Mouse (Mus musculus) left cerebral cortex, adult 2 months (tissue): ENCODE data around the gene Ankmy2. TPM values are rescaled to one million over a fixed set of nuclear protein-coding genes. Genes with fewer than 3 reads are reported as not detected.

Source experiments
- DNase-seq, 2 experiments: peaks; one replicate each; pipeline ENCODE4 v3.0.0; 2021 to 2022; ENCODE audit warnings: low spot score in 2 of 2, mixed read lengths in 1 of 2; ENCODE audit errors: extremely low spot score in 1 of 2
- H3K27ac ChIP-seq: fragments of 200-600 bp; 2 replicates; pipeline ENCODE4 v1.8.1; 2022
- H3K4me3 ChIP-seq: fragments of 200-600 bp; 2 replicates; pipeline ENCODE4 v1.8.1; 2022
- CTCF ChIP-seq: fragments of 200-600 bp; IDR thresholded peaks from 2 replicates; pipeline ENCODE4 v1.8.1; 2022; ENCODE audit warnings: antibody characterized with exemption, mild to moderate bottlenecking, moderate library complexity
- intact Hi-C: fragments of 180-260 bp; cut with DNase I; formaldehyde crosslinking; loops from one replicate; pipeline ENCODE4 v1.15.1; 2025
- long read RNA-seq, 2 experiments: library from polyadenylated mRNA; stranded (forward); transcript quantifications; one replicate each; pipeline ENCODE4 v2.0.0; 2021; ENCODE audit warnings: borderline mapping rate in 2 of 2
- total RNA-seq, 2 experiments: library from RNA; stranded (reverse); gene quantifications; 2 replicates each; pipeline ENCODE4 v1.2.3; 2021

The Ankmy2 gene
- total RNA-seq, result 10 to 100 TPM; 51.9 to 53.7 TPM
- long read RNA-seq, experiment 1, transcript Ankmy2-201 (10 exons, 2,456 nt), result major isoform, 38 of 42 reads
- long read RNA-seq, experiment 1, partial matches to known transcripts, result 2 of 42 reads
- long read RNA-seq, experiment 1, other reads (novel, unspliced or antisense), result 2 of 42 reads
- long read RNA-seq, experiment 2, transcript Ankmy2-201 (10 exons, 2,456 nt), result major isoform, 30 of 32 reads
- long read RNA-seq, experiment 2, partial matches to known transcripts, result 0 of 32 reads
- long read RNA-seq, experiment 2, other reads (novel, unspliced or antisense), result 2 of 32 reads

DNA sequence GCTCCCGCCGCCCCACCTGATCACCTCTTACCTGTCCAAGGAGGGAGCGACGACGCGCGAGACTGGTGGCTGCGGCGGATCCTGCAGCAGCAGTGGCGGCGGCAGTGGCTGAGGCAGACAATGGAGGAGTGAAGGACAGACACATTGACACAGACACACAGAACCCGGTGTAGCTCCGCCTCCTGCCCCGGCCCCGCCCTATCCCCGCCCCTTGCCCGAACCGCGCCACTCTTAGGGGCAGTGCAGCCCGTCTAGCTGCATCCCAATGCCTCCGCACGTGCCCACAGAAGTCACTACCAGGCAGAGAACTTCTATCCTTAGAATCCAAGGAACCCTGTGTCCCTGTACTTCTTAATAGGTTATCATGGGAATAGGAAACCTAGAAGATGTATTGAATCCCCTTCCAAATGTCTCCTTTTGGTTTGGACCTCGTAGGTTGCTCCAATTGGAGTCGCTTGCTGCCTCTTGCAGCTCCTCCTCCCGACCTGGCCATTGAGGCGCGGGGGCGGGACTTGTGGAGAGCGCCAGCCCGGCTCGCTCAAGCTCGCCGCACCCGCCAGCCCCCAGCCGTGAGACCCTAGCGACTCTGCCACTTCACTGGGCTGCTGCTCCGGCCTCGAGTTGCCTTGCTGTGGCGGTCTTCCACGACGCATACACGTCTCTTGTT is at the start of gene Ankmy2:
Ankmy2 (plus strand) TSS at position 478 of the 667 bp plus-strand sequence.
- intact Hi-C loops, result loop anchor here (2.0 to 5.0 kb wide), 3 partner anchors 116 to 259 kb away; no protein-coding TSS in a partner anchor
- no peak for TF ChIP-seq CTCF
- DNase-seq, result peak; percentile 86 to 87
- Histone ChIP-seq H3K4me3 (peak within 1 kb of the TSS; percentile 95), H3K27ac (peak within 1 kb of the TSS; percentile 89)

DNA sequence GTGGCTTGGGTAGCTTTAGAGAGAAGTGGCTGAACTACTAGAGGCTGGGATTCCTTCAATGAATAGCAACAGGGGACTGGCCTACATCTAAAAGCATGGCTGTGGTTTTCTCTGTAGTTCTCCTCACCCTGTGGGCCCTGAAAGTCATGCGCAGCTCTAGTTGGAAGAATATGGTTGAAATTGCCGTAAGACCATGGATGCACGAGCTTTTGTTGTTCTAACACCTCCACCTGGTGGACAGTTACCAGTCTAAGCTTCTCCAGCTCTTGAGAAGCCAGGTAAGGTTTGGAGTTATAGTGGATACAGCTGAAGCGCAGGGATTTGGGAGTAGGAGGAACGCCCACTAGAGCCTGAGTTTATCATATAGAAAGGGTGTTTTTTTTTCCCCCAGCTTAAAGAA is 48.5 kb upstream of the Ankmy2 start:
- no peak overlapping the region for H3K27ac ChIP-seq
- H3K4me3 ChIP-seq, result no peak overlapping the region
- peak; percentile 38 for TF ChIP-seq CTCF
- intact Hi-C loops, result no loop called here
- no peak for DNase-seq

DNA sequence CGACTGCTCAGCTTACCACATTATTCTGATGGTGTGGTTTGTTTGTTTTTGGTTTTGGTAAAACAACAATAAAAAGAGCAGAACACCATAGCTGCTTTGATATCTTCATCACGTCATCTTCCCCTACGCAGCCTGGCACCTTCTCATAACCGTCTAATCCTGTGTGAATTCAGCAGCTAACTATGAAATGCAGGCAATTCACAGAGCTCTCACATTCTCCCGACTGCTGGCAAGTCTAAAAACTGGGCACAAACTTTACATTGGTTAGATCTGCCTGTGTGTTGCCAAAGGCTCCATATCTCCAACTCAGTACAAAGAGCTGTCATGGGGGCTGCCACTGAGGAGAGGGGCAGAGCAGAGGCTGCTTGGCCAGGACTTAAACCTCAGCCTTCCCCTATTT is 46.5 kb upstream of the Ankmy2 start:
- H3K4me3 ChIP-seq, result no peak overlapping the region
- DNase-seq, result no peak
- no peak overlapping the region for H3K27ac ChIP-seq
- intact Hi-C loops, result loop anchor here (2.0 to 5.0 kb wide), 2 partner anchors 70 to 83 kb away; no protein-coding TSS in a partner anchor
- no peak for TF ChIP-seq CTCF

DNA sequence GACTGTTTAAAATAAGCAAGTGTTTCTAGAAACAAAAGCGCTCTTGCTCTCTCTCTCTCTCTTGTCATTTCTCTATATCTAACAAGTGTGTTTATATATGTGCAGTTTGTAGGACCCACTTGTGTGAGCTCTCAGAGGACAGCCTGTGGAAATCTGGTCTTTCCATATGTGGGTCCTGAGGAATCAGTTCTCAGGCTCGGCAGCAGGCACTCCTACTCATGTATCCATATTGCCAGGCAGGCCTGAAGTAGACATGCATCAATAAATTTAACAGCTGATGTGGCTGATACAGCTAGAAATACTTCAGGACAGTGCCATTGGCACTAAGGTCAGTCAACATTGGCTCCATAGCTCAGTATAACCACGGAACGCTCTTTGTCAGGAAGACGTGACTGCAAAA is 45.8 kb upstream of the Ankmy2 start:
- no peak overlapping the region for H3K4me3 ChIP-seq
- no peak for TF ChIP-seq CTCF
- intact Hi-C loops, result loop anchor here (2.0 to 5.0 kb wide), 2 partner anchors 70 to 84 kb away; no protein-coding TSS in a partner anchor
- no peak for DNase-seq
- H3K27ac ChIP-seq, result peak overlapping the region; percentile 72

DNA sequence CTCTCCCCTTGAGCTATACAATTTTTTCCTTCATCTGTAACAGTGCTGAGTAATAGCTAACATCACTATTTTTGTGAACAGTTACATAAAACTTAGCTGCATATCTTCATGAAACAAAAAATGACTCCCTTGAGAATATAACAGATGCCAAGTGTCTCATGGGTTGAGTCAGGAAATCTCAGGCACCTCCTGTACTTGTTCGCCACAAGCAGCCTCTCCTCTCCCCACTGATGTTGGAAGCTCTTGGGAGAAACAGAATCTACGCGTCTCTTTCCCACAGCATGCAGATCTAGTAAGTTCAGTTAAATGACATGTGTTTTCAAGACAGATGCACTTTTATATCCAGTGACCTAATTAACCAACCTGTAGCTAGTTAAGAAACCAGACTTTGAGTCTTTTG is 44.8 kb upstream of the Ankmy2 start:
- DNase-seq, result peak in 1 of 2 experiments; percentile 32
- Histone ChIP-seq H3K27ac (peak overlapping the region; percentile 72), H3K4me3 (no peak overlapping the region)
- intact Hi-C loops, result loop anchor here (5.0 kb wide), 1 partner anchor 85 kb away; no protein-coding TSS in a partner anchor
- no peak for TF ChIP-seq CTCF

DNA sequence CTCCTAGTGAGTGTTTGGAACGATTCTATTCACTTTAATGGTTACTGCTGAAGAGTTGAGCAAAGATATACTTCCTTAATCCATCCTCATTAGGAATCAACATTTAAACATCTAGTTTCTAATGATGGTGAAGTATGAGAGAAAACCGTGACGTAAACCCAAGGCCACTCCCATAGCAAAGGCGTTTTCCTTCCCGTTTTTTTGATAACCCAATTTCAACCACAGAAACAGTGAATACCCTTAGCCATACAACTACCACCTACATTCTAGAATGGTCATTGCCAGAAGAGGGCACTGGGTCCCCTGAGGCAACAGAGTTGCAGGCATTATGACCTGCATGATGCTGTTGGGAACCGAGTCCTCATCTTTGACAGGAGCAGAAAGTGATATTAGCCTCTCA is 39.8 kb upstream of the Ankmy2 start:
- TF ChIP-seq CTCF, result no peak
- intact Hi-C loops, result no loop called here
- Histone ChIP-seq H3K27ac (no peak overlapping the region), H3K4me3 (no peak overlapping the region)
- DNase-seq, result no peak

DNA sequence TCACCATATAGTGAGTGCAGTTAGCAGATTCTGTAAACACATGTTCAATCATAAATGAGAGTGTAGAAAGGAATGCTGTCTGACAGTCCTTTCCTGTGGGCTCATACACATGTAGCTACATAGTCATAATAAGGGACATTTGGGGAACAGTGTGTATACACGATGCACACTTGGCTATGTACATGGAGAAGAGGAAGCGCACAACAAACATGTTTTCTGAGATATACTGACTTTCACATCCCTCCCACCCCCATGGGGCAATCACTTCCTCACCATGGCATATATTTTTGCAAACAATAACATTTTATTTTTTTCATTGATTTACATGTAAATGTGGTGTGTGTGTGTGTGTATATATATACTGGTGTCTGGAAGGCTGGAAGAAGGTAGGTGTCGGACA is 37.7 kb upstream of the Ankmy2 start:
- no peak overlapping the region for H3K27ac ChIP-seq
- no peak overlapping the region for H3K4me3 ChIP-seq
- intact Hi-C loops, result no loop called here
- TF ChIP-seq CTCF, result no peak
- DNase-seq, result no peak

DNA sequence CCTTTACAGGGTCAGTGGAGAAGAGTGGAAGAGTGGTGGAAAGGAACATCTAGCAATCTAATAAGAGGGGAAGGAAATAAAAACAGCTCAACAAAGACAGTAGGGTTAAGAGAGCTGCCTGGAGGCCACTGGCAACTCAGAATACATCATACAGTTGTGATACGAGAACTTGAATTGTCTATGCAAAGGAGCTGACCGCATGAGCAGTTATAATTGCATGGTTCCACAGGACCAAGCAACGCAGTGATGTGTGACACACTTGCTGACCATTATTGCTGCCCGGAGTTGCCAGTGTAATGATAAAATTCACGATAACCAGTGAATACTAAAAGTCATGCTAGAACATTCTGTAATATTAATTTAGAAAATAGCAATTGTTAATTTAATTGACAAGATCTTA is 30.9 kb upstream of the Ankmy2 start:
- intact Hi-C loops, result no loop called here
- TF ChIP-seq CTCF, result no peak
- DNase-seq, result no peak
- Histone ChIP-seq H3K4me3 (no peak overlapping the region), H3K27ac (no peak overlapping the region)

DNA sequence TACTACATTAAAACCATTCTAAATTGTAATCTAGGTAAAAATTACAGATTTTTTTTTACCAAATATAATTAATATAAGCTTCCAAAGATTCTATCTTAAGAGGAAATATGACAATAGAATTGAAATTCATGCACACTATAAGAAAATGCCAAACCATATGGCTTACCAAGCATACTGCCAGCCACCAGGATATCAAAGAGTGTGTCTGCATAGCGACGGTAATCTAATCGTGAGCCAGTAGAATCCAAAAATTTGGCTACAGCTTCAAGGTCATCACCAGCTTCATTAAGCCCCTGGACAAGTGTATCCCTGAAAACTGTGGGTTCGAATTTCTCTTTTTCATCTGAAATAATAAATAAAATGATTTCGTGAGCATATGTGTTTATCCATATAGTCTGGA is 27.1 kb upstream of the Ankmy2 start:
- TF ChIP-seq CTCF, result no peak
- intact Hi-C loops, result no loop called here

DNA sequence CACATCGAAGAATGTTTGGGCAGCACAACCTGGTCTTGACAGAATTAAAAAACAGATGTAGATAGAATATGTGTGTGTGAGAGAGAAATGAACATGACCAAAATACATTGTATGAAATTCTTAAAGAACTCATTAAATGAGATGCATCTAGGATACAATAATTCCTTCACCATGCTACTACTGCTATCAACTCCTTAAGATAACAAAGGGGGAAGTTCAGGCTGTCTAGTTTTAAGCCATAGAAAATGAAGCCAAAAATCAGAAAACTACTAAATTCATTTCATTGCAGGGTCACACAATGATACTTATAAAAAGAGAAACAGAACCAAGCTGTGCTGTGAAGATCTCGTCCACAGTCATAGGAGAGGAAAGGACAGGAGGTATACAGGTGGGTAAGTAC is 24.7 kb upstream of the Ankmy2 start:
- no peak for DNase-seq
- no peak overlapping the region for H3K4me3 ChIP-seq
- H3K27ac ChIP-seq, result no peak overlapping the region
- intact Hi-C loops, result no loop called here
- no peak for TF ChIP-seq CTCF

More for the DNA sequence above, 27.1 kb upstream of the Ankmy2 start:
- no peak for DNase-seq
- H3K4me3 ChIP-seq, result no peak overlapping the region
- H3K27ac ChIP-seq, result no peak overlapping the region

DNA sequence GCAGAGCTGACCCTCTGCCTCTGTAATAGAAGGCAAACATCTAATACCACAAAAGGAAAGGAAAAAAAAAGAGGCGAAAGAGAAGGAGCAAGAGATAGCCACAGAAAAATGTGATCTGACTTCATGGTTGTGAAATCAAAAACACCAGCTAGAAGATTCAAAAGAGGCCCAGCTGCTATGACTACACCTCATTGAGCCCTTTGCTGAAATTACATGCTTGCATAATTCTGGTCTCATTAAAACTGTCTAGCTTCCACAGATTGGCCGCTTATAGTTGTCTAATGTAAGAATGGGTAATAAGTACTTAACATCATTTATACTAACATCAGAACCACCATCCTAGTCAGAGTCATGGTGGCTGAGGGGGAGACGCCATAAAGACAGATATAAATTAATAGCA is 24.2 kb upstream of the Ankmy2 start:
- Histone ChIP-seq H3K27ac (no peak overlapping the region), H3K4me3 (no peak overlapping the region)
- DNase-seq, result no peak
- no peak for TF ChIP-seq CTCF
- intact Hi-C loops, result no loop called here

DNA sequence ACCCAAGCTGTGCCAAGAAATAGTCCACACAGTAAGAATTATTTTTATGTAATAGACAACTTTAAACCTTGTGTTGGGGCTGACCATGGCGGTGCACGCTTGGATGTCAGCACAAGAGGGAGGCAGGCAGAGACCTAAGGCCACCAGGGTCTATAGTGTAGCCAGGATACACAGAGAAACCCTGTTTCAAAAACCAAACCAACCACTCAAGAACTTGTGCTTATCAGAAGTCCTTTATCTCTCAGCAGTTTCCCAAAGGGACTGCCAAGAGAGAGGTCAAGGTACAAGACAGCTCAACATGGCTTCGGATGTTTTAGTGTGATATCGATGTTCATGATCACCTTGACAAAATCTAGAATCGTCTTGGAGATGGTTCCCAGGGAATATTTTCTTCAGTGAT is 23.4 kb upstream of the Ankmy2 start:
- no peak for TF ChIP-seq CTCF
- H3K4me3 ChIP-seq, result no peak overlapping the region
- no peak overlapping the region for H3K27ac ChIP-seq
- DNase-seq, result no peak
- intact Hi-C loops, result no loop called here
